ENCODE assay signal across 8 mouse cellular contexts in the genomic region with DNA sequence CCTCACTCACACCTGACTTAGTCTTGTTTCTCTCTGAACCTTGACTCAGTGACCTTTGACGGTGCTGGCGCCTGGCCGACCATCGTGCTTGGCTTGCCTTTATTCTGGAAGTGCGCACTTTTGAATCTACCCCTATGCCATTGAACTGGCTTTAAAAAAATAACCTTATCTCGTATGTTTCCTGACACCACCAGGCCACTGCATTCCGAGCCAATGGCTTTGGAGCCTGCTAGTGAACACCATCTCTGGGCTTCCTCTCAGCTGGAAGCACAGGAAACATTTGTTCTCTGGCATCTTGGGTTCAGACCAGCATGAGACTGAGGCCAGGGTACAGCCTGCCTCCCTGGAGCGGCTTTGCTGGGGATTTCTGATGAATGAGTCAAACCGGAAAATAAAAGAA. TPM values are rescaled to one million over a fixed set of nuclear protein-coding genes. Genes with fewer than 3 reads are reported as not detected.
DNase-seq lines count a peak whose midpoint lies in the region; ATAC-seq lines count a peak whose summit lies in the region.

No protein-coding gene starts in this region.

- no peak for ATAC-seq in megakaryocyte, adult 5-6 weeks (ENCODE audit: poor library complexity, severe bottlenecking)
- ATAC-seq in midbrain, embryonic 11.5 days (ENCODE audit: low FRiP score): no peak

- no peaks in the 10 kb centered on the region for H3K27me3 ChIP-seq in megakaryocyte, embryonic 14.5 days (replicated peaks)
- no peaks in the 10 kb centered on the region for H3K27me3 ChIP-seq in midbrain, embryonic 11.5 days (ENCODE audit: control insufficient read depth, insufficient read depth, low read length)

- intact Hi-C loops in heart, postnatal 14 days (cut with DNase I): loop anchor here (2.0 kb wide), 1 partner anchor 62 kb away; no protein-coding TSS in a partner anchor
- intact Hi-C loops in left cerebral cortex, postnatal 25 days (cut with DNase I): loop anchor here (2.0 kb wide), 1 partner anchor 88 kb away; no protein-coding TSS in a partner anchor

- H3K4me3 ChIP-seq in megakaryocyte, embryonic 14.5 days (replicated peaks): peak overlapping the region; percentile 82
- H3K4me3 ChIP-seq in midbrain, embryonic 11.5 days (ENCODE audit: low read depth, low read length): no peak overlapping the region

- DNase-seq in cerebellum, adult 9-11 months: peak; percentile 90
- peak; percentile 81 to 84 for DNase-seq in heart, postnatal 14 days
- peak; percentile 83 to 87 for DNase-seq in lung, adult 18-20 months
- DNase-seq in natural killer cell, adult 2 months (ENCODE audit: low spot score in 2 of 2): no peak
- no peak for DNase-seq in midbrain, embryonic 11.5 days (ENCODE audit: low spot score, missing footprints)
- no peak for DNase-seq in left cerebral cortex, postnatal 25 days (ENCODE audit: low spot score in 2 of 2)

- 67% methylated on average over 9 of the region's 9 CpGs for whole genome bisulfite sequencing in midbrain, embryonic 11.5 days

- peaks cover 6% of the 10 kb centered on the region; the same call in 1 of the 2 replicates for H3K9me3 ChIP-seq in megakaryocyte, embryonic 14.5 days
- no peaks in the 10 kb centered on the region for H3K9me3 ChIP-seq in midbrain, embryonic 11.5 days (ENCODE audit: control insufficient read depth, low read length)

- no peak overlapping the region for H3K27ac ChIP-seq in midbrain, embryonic 11.5 days (ENCODE audit: low read depth, low read length)

- peaks cover 85% of the 10 kb centered on the region for H3K4me1 ChIP-seq in megakaryocyte, embryonic 14.5 days
- H3K4me1 ChIP-seq in midbrain, embryonic 11.5 days (ENCODE audit: control insufficient read depth, insufficient read depth, low read length): peaks cover 8% of the 10 kb centered on the region; the same call in 1 of the 2 replicates

- no peak overlapping the region for H3K4me2 ChIP-seq in midbrain, embryonic 11.5 days

- H3K36me3 ChIP-seq in megakaryocyte, embryonic 14.5 days (replicated peaks; ENCODE audit: low read length): no peaks in the 10 kb centered on the region
- H3K36me3 ChIP-seq in midbrain, embryonic 11.5 days (ENCODE audit: control insufficient read depth, insufficient read depth, low read length): no peaks in the 10 kb centered on the region

- no peak overlapping the region for H3K9ac ChIP-seq in midbrain, embryonic 11.5 days (ENCODE audit: low read length)

RNA-seq across cellular contexts. Expression of gene Pomgnt2, which starts 25.9 kb away (rescaled TPM):
- polyA plus RNA-seq in megakaryocyte, embryonic 14.5 days (2012; ENCODE audit: insufficient read depth, low replicate concordance): 3.1 and 5.6 TPM in 2 replicates
- total RNA-seq in megakaryocyte, adult 5-6 weeks (2015): 1.4 TPM in 1 of 2 replicates, not detected in the other
- total RNA-seq in megakaryocyte, adult 5-6 weeks (2017): 0.18 and 1.5 TPM in 2 replicates
- 10 to 100 TPM in 1 of 2 experiments, 1 to 10 TPM in 1; 9.7 to 11.3 TPM for total RNA-seq in heart, postnatal 14 days (2021)
- 8.9 and 9.7 TPM in 2 replicates for polyA plus RNA-seq in midbrain, embryonic 11.5 days (2014; fragmentation: Nextera tagmentation; extraction: Ambion mirVana)
- 10 to 100 TPM; 34.3 to 43.1 TPM for total RNA-seq in left cerebral cortex, postnatal 25 days (2021)

Comparison
In these comparisons a context has a peak if more than half of its experiments do, and no peak if none do; other contexts are left out.
1. DNase-seq: peak in cerebellum, adult 9-11 months (single experiment), heart, postnatal 14 days (2 of 2) and lung, adult 18-20 months (2 of 2); none in natural killer cell, adult 2 months (0 of 2), midbrain, embryonic 11.5 days (single experiment) and left cerebral cortex, postnatal 25 days (0 of 2).
2. RNA of gene Pomgnt2, which starts 25.9 kb away (total RNA-seq): 34.3 to 43.1 TPM in left cerebral cortex, postnatal 25 days and 9.7 to 11.3 TPM in heart, postnatal 14 days; 0.18 to 1.5 TPM in megakaryocyte, adult 5-6 weeks; every median in the first group is over 4 times any median in the second.